Mouse (Mus musculus) adrenal gland, adult (tissue): ENCODE results near the gene Vamp2.
A peak's percentile ranks its signal among the peaks of the same experiment; 100 is the strongest.

ENCODE experiments used
- DNase-seq, 2 experiments: peaks; one replicate each; pipeline ENCODE4 v3.0.0; 2022 to 2023; ENCODE audit warnings: low spot score in 1 of 2; ENCODE audit not compliant: inconsistent age in 2 of 2

Gene Vamp2

DNA sequence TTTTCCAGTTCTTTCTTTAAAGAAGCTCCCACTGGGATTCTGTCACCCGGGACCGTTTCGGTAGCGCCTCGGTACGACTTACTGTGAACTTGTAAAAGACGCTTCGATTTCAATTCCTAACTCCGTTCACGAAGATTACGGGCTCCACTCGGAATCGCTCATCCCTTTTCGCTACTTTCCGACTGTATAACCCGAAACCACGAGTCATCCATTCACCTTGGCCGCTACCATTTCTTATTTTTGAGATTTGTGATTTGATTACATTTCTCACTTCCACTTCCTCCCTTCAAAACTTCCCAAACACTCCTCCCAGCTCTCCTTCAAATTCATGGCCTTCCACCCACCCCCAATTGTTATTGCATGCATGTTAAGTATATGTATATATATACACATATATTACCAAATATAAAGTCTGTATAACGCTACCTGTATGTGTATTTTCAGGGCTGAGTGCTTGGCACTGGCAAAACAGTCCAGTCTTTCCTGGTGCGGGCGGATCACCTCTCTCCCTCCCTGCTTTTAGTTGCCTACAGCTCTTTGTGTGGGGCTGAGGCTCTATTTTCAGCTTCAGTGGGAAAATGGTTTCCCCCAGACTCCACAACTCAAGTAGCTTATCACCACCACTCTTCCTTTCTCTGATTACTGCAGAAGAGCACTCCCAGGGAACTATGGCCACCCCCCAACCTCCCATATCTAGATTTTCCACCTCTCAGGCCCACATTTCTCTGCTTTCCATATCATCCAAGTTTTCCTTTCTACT is 22.9 kb downstream of the Vamp2 start:
- DNase-seq: peak in 1 of 2 experiments; percentile 13

DNA sequence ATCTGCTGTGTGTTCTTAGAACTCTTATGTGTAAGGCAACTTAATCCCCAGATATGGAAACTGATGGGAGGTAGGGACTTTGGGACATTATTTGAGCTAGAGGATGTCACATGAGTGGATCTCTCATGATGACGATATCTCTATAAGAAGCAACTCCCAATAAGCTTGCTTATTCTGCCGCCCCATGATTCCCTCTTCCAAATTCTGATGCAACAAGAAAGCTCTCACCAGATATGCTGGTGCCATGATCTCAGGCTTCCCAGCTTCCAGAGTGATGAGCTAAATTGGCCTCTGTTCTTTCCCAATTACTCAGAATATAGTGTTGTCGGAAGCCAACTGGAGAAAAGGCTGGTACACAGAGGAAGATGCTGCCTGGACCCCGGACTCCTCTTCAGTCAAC is 23.6 kb downstream of the Vamp2 start:
- peak in 1 of 2 experiments; percentile 34 for DNase-seq

DNA sequence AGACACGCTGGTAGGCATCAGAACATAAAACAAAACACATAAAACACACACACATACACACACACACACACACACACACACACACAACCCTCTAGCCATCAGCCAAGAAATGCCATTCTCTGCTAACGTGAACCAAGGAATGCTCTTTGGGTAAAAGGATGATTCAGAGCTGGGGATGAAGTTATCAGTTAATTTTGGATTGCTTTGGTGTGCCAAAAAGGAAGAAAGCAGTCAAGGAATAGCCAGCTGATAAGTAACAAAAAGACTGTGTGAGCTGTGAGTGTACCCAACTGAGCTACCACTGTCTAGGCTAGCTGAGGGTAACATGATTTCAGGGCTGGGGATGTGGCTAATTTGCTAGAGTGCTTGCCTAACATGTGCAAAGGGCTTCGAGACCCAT is 25.7 kb downstream of the Vamp2 start:
- no peak for DNase-seq

DNA sequence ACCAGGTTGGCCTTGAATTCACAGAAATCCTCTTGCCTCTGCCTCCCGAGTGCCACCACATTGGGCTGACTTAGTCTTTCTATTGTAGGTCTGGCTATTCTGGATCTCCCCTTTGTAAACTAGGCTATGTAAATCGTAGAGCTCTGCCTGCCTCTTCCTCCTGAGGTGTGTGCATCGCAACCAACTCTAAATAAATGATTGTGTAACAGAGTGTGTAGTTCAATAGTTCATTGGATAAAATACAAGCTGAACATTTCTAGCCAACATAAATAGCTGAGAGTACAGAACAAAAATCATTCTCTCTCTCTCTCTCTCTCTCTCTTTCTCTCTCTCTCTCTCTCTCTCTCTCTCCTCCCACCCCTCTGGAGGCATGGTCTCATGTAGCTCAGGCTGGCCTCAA is 26.3 kb downstream of the Vamp2 start:
- DNase-seq: no peak

DNA sequence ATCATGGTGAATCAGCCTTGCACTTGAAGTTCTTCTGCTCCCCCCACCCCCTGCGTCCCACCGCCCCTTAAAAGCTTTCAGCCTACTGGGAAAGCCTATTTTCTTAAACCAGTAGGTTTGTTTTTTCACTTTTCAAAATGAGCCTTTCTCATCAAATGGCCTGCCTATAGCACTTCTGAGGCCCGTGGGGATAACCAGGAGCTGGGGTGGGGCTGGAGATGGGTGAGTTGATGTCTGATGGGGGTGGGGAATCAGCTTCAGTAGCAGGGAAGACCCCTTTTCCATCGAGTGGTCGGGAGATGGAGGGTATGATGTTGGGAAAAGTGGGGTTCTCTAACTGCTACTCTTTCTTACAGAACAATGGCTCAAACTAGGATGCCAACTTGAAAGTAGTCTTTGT is 28.6 kb downstream of the Vamp2 start:
- peak; percentile 12 to 35 for DNase-seq

DNA sequence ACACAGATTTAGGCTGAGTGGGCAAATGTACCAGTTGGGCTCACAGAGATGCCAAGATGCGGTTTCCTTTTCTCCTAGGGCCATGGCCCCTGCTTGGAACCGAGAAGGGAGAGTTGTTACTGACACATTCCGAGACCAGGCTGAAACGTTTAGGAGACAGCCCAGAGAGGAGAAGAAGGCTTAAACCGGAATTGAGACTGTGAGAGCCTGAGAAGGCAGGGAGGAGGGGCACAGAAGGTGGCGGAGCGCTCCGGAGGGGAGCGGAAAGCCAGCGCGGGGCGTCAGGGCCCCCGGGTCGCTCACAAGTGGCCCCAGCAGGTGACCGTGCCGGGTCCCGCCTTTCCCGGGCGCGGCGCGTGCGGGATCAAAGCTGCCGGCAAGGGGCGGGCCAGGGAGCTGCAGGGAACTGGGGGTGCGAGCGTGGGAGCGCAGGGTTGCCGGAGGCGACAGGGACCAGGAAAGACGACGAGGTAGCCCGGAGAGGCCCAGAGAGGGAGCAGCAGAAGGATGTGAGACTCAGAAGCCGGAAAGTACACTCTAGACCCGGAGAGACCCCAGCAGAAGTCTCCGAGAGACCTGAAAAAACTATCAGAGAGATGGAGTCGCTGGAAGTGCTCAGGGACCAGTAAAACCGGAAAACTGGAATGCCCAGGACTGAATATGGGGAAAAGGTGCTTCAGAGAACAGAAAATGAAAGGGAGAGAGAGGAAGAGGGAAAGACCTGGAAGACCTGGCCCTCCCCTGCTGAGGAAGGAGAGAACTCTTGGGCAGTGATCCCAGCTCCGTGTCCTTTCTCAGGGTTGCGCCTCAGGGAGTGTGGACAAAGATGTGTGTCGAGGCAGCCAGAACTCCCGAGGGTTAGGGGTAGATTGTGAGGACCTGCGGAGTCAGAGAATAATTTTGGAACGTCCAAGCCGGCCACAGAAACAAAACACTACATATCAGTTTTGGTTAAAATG is 29.7 kb downstream of the Vamp2 start:
- peak; percentile 83 to 92 for DNase-seq

DNA sequence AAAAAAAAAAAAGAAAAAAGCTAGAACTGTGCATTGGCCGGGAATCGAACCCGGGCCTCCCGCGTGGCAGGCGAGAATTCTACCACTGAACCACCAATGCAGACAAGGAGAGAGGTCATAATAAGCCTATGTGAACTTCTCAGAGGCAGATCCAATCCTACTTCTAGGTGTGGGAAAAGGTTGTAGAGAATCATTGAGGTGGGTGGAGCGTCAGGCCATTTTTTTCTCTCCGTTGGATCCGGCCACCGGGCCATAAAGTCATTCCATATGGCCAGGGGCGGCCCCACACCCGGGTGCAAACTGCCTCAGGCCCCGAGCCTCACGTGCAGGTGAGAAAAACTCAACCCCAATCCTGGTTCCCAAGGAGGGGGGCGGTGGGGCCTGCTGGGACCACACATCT is 30.5 kb downstream of the Vamp2 start:
- peak; percentile 85 to 99 for DNase-seq

DNA sequence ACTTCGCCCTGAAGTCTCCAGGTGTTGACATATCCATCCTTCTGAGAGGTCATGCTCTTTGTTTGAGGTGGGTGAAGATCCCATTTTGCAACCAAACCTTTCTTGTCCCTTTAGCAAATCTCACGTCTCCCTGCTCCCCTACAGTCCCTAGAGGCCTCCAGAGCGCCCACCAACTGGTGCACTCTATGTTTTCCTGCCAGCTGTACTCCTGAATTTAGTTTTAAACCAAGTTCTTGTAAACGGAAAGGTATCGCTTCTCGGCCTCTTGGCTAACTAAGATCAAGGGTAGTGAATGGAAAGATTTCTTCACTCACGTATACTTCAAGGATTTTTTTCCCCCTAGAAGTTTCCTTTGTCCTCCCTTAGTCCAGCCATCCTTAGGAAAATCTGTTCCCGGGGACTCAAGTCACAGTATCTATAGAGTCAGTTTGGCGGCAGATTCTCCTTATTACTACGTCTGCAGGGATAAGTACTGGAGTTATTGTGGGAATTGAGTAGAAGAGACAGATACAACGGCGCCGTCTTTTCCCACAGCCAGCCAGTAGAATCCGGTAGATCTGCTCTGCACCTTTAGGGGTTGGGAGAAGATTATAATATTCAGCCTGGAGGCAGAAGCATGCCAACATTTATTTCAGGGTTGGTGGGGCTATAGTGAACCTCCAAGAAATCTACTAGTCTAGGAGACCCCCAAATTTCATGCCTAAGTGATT is 31.3 kb downstream of the Vamp2 start:
- DNase-seq: peak; percentile 10 to 37

- peak; percentile 41 to 64 for DNase-seq
Measured at GRCm38 (mm10) chr11:69120221-69121000, 32.1 kb downstream of the Vamp2 start, which contains the start of gene Hes7. Hes7 (plus strand) TSS chr11:69120404.

DNA sequence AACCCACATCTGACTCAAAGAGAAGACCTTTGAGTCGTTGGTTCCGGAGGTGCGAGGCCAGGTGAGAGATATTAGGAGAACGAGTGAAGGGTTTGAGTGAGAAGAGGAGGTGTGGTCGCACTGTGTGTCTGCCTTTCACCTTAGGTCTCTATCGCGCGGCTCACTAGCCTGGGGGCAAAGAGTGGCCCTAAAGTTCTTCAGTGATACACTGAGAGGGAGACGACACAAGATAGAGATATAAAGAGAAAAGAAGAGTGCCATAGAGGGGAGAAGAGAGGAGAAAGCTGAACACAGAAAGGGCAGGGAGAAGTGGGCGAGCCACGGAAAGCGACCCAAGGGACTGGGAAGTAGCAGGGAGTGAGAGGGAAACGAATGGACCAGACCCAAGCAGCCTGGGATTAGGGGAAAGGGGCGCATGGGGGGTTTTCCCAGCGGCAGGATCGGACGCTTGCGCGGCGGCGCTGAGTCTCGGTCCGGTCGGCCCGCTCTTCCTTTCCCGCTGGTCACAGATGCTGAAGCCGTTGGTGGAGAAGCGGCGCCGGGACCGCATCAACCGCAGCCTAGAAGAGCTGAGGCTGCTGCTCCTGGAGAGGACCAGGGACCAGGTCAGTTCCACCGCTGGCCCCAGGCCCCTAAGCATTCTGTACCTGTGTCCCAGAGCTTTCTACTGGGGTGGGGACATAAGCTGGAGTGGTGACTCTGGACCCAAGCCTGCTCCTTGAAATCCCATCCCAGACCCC is 32.9 kb downstream of the Vamp2 start:
- peak in 1 of 2 experiments; percentile 59 for DNase-seq

DNA sequence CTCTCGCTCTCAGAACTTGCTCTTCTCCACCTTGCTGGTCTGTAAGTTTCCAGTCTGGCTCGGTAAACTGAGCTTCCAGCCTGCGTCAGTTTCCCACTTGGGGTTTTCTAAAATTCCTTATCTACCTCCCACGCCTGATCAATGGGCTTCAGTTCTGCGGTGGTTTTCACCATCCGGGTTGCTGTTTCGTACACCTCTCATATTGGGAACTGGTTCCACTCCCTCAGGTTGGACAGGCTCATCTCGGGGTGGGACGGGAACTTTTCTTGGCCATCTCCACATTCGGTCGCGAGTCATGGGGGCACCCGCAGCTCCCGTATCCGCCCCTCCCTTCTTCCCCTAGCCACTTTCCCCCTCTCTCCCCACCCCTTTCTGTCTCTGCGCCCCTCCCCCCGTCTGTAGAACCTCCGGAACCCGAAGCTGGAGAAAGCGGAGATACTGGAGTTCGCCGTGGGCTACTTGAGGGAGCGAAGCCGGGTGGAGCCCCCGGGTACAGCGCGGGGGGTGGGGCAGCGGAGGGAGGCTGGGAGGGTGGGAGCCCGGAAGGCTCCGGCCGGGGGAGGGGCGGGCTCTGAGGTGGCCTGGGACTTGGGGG is 33.5 kb downstream of the Vamp2 start:
- DNase-seq: peak in 1 of 2 experiments; percentile 85

GRCm38 (mm10) chr11:69122336-69122951 is 34.2 kb downstream of the Vamp2 start, which contains the start of gene 9130213A22Rik:
9130213A22Rik (minus strand) TSS chr11:69122589.
- peak; percentile 93 to 97 for DNase-seq

DNA sequence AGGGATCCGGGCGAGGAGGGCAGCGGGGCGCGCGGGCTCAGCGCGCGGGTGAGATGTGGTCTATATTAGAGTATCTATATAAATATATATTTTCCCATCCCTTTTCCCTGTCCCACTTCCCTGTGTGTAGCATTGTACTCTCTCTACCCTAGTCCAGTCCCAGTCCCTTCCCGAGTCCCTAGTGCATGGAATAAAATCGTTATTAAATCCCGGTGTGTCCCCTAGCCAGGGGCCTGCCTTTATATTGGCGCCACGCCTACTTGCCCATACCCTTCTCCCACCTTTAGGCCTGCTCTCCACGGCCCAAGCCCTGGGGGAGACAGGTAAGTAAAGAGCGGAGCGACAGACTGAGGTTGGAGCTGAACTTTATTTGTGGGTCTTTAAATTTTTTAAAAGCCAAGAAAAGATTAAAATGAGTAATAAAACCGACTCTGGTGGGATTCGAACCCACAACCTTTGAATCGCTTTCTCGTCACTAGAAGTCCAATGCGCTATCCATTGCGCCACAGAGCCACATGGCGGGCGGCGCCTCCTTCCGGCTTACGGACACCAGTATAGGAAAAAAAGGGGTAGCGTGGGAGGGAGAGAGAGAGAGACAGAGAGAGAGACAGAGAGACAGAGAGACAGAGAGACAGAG is 34.9 kb downstream of the Vamp2 start:
- peak; percentile 90 to 97 for DNase-seq

- DNase-seq: peak; percentile 93 to 99
Measured at GRCm38 (mm10) chr11:69123693-69124497, 35.6 kb downstream of the Vamp2 start.

DNA sequence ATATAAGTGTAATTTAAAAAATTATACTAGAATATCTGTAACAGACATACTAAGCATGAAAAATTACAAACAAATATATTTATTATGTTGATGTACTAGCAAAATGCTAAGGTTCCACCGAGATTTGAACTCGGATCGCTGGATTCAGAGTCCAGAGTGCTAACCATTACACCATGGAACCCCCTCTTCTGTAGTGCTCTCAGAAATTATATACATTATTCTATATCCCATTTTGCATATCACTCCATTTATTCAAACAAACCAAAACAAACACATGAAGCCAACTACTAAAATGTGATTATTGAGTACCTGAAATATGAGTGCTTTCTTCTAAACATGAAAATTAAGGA is 36.2 kb downstream of the Vamp2 start:
- DNase-seq: peak; percentile 59 to 92

DNA sequence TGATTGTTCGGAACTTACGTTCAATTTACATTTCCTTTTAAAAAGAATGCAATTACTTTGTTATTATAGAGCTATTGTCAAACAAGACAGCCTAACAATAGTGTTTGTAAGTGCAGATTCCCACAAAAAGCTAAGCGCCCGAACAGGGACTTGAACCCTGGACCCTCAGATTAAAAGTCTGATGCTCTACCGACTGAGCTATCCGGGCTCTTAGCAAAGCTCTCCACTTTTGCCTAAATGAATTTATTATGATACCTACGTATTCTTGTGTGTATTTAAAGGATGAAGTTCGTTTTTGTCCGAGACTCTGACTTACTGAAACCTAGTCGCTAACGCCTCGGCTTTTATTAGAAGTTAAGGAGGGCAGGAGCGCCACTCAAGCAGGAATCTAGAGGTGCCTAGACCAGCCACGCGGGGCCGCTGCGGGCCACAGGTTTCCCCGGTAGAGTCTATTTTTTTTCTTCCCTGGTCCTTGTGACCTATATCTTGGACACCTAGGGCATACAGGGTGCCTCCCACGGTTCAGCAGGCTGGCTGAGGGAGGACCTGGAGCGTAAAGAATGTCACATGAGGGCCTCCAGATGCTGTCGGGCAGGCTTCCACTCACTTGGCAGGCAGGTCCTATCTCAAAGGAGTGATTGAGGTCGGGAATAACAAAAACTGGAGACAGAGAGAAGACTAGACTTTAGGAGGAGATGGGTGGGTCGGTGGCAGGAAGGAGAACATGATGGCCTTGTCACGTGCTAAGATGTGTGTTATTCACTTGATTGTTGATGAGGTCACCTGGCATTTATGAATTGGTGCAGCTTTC is 37.0 kb downstream of the Vamp2 start:
- DNase-seq: peak; percentile 88 to 97

DNA sequence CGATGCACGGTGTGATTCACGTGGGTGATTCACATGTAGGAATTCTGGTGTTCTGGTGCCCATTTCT is 37.4 kb downstream of the Vamp2 start, which contains the start of gene Aloxe3:
TSS of gene Aloxe3 (plus strand) at position 45 of the 67 bp plus-strand sequence.
- DNase-seq: no peak
